Mouse (Mus musculus) liver, postnatal 0 days (tissue): ENCODE data around the gene Eif2b3. TPM values are rescaled to one million over a fixed set of nuclear protein-coding genes. Genes with fewer than 3 reads are reported as not detected.

Source experiments
- ATAC-seq: fragments of 200-750 bp; cut with Nextera tagmentation; 2 replicates; pipeline ENCODE4 v1.8.0; 2017; ENCODE audit warnings: mild to moderate bottlenecking, moderate library complexity
- DNase-seq: peaks from one replicate; pipeline ENCODE4 v3.0.0-alpha.2; 2016
- H3K27ac ChIP-seq: fragments of 300-500 bp; sonication (generic); 2 replicates; pipeline ENCODE4 v1.5.1; 2014; ENCODE audit warnings: antibody characterized with exemption, moderate library complexity, mild to moderate bottlenecking, low read depth
- H3K27me3 ChIP-seq: fragments of 300-500 bp; sonication (generic); 2 replicates; pipeline ENCODE4 v1.6.1; 2014; ENCODE audit warnings: low read length, control low read depth, mixed read lengths; ENCODE audit not compliant: insufficient read depth
- H3K36me3 ChIP-seq: fragments of 300-500 bp; sonication (generic); replicated peaks from 2 replicates; pipeline ENCODE4 v1.6.1; 2014; ENCODE audit warnings: mild to moderate bottlenecking, control low read depth, low read length, moderate library complexity, mixed read lengths; ENCODE audit not compliant: insufficient read depth
- H3K4me1 ChIP-seq: fragments of 300-500 bp; sonication (generic); 2 replicates; pipeline ENCODE4 v1.6.1; 2014; ENCODE audit warnings: antibody characterized with exemption, mild to moderate bottlenecking, control low read depth; ENCODE audit not compliant: insufficient read depth
- H3K4me2 ChIP-seq: fragments of 300-500 bp; sonication (generic); 2 replicates; pipeline ENCODE4 v1.6.1; 2014; ENCODE audit warnings: low read depth, mild to moderate bottlenecking, low read length, moderate library complexity, mixed read lengths
- H3K4me3 ChIP-seq: fragments of 300-500 bp; sonication (generic); 2 replicates; pipeline ENCODE4 v1.5.1; 2014; ENCODE audit warnings: low read depth, low read length
- H3K9ac ChIP-seq: fragments of 300-500 bp; sonication (generic); replicated peaks from 2 replicates; pipeline ENCODE4 v1.6.1; 2014; ENCODE audit warnings: mild to moderate bottlenecking, moderate library complexity
- H3K9me3 ChIP-seq: fragments of 300-500 bp; sonication (generic); 2 replicates; pipeline ENCODE4 v1.6.1; 2016; ENCODE audit warnings: mild to moderate bottlenecking, control low read depth, low read length, mixed read lengths
- CTCF ChIP-seq: sonication (generic); IDR thresholded peaks from 2 replicates; pipeline ENCODE4 v1.5.1; 2016; ENCODE audit warnings: antibody characterized with exemption, low read depth
- EP300 ChIP-seq: IDR thresholded peaks from 2 replicates; pipeline ENCODE4 v1.6.1; 2016; ENCODE audit warnings: antibody characterized with exemption, low read depth, mild to moderate bottlenecking
- WGBS: fragments of 180-500 bp; shearing (Covaris S2); extraction: QIAGEN DNeasy Blood & Tissue Kit; methylation state at CpG from one replicate; pipeline ENCODE4 v1.1.7; 2014; ENCODE audit not compliant: insufficient replicate concordance; 5-methylcytosine and 5-hydroxymethylcytosine counted together
- polyA plus RNA-seq: library from polyadenylated mRNA; unstranded; fragments of >200 nt; fragmentation: Nextera tagmentation; extraction: Ambion mirVana; gene quantifications from 2 replicates; pipeline ENCODE4 v1.2.1, GENCODE M21; 2015

The Eif2b3 gene
- polyA plus RNA-seq, 1 experiment from 2014 or later, result 18.5 TPM

- Histone ChIP-seq H3K27me3 (peaks cover 17% of the 10 kb centered on the region), H3K4me1 (peaks cover 39% of the 10 kb centered on the region), H3K4me3 (0 out of 2 replicates have a peak overlapping the region, but pooled peaks have one; percentile 92), H3K36me3 (peaks cover 25% of the 10 kb centered on the region), H3K9me3 (no peaks in the 10 kb centered on the region), H3K4me2 (peak overlapping the region; percentile 98; the same call in 1 of the 2 replicates), H3K9ac (no peak overlapping the region), H3K27ac (no peak overlapping the region)
- DNase-seq, result no peak
- no peak for TF ChIP-seq CTCF
- TF ChIP-seq EP300, result no peak
- 84% methylated on average over 6 of the region's 6 CpGs for WGBS
- no peak for ATAC-seq
Measured at GRCm38 (mm10) chr4:117131198-117131597, 112.0 kb downstream of the Eif2b3 start.

- Histone ChIP-seq H3K27ac (no peak overlapping the region), H3K4me3 (peak overlapping the region; percentile 92), H3K9me3 (no peaks in the 10 kb centered on the region), H3K4me2 (peak overlapping the region; percentile 98), H3K27me3 (peaks cover 17% of the 10 kb centered on the region), H3K4me1 (peaks cover 33% of the 10 kb centered on the region), H3K9ac (peak overlapping the region; percentile 88), H3K36me3 (peaks cover 25% of the 10 kb centered on the region)
- 55% methylated on average over 7 of the region's 7 CpGs for WGBS
- no peak for DNase-seq
- ATAC-seq, result no peak
- no peak for TF ChIP-seq EP300
- TF ChIP-seq CTCF, result no peak
Measured at GRCm38 (mm10) chr4:117131890-117132793, 112.9 kb downstream of the Eif2b3 start.

- peaks cover 17% of the 10 kb centered on the region for H3K27me3 ChIP-seq
- H3K36me3 ChIP-seq, result peaks cover 25% of the 10 kb centered on the region
- DNase-seq (no peak), ATAC-seq (no peak)
- H3K9ac ChIP-seq, result peak overlapping the region; percentile 88
- no peaks in the 10 kb centered on the region for H3K9me3 ChIP-seq
- peaks cover 30% of the 10 kb centered on the region for H3K4me1 ChIP-seq
- H3K27ac ChIP-seq, result no peak overlapping the region
- WGBS, result 33% methylated on average over 11 of the region's 11 CpGs
- peak overlapping the region; percentile 98 for H3K4me2 ChIP-seq
- no peak for TF ChIP-seq EP300
- TF ChIP-seq CTCF, result no peak
- peak overlapping the region; percentile 92 for H3K4me3 ChIP-seq
Measured at GRCm38 (mm10) chr4:117132794-117133143, 113.6 kb downstream of the Eif2b3 start.

GRCm38 (mm10) chr4:117133366-117133796 lies 114.2 kb downstream of the Eif2b3 start:
- peaks cover 19% of the 10 kb centered on the region for H3K36me3 ChIP-seq
- TF ChIP-seq CTCF (no peak), EP300 (no peak)
- WGBS, result under 1% methylated on average over 41 of the region's 42 CpGs
- ATAC-seq, result no peak
- H3K9me3 ChIP-seq, result no peaks in the 10 kb centered on the region
- H3K27me3 ChIP-seq, result peaks cover 17% of the 10 kb centered on the region
- H3K4me3 ChIP-seq, result peak overlapping the region; percentile 92
- DNase-seq, result no peak
- H3K27ac ChIP-seq, result peak overlapping the region; percentile 72; the same call in 1 of the 2 replicates
- H3K9ac ChIP-seq, result peak overlapping the region; percentile 88
- peaks cover 30% of the 10 kb centered on the region for H3K4me1 ChIP-seq
- peak overlapping the region; percentile 98 for H3K4me2 ChIP-seq

- TF ChIP-seq EP300, result peak; percentile 37; the same call in 1 of the 2 replicates
- TF ChIP-seq CTCF, result peak; percentile 15; the same call in 1 of the 2 replicates
- DNase-seq (peak; percentile 98), ATAC-seq (peak; percentile 71)
- H3K36me3 ChIP-seq, result peaks cover 13% of the 10 kb centered on the region
- WGBS, result 3% methylated on average over 41 of the region's 48 CpGs
- H3K9me3 ChIP-seq, result no peaks in the 10 kb centered on the region
- H3K4me3 ChIP-seq, result peak within 1 kb of the TSS; percentile 92
- peaks cover 30% of the 10 kb centered on the region for H3K4me1 ChIP-seq
- H3K27me3 ChIP-seq, result peaks cover 17% of the 10 kb centered on the region
- peak within 1 kb of the TSS; percentile 85 for H3K27ac ChIP-seq
- peak within 1 kb of the TSS; percentile 88 for H3K9ac ChIP-seq
- H3K4me2 ChIP-seq, result peak within 1 kb of the TSS; percentile 98
Measured at GRCm38 (mm10) chr4:117133817-117134600, 114.8 kb downstream of the Eif2b3 start, which contains the start of gene Plk3. Plk3 (minus strand) TSS chr4:117133963.

- no peak overlapping the region for H3K4me3 ChIP-seq
- H3K4me1 ChIP-seq, result peaks cover 30% of the 10 kb centered on the region
- peak overlapping the region; percentile 88 for H3K9ac ChIP-seq
- H3K4me2 ChIP-seq, result peak overlapping the region; percentile 98
- H3K27me3 ChIP-seq, result peaks cover 17% of the 10 kb centered on the region
- TF ChIP-seq EP300 (no peak), CTCF (no peak)
- peak overlapping the region; percentile 85 for H3K27ac ChIP-seq
- no peaks in the 10 kb centered on the region for H3K9me3 ChIP-seq
- DNase-seq, result no peak
- peaks cover 10% of the 10 kb centered on the region for H3K36me3 ChIP-seq
- WGBS, result 35% methylated on average over 2 of the region's 2 CpGs
- no peak for ATAC-seq
Measured at GRCm38 (mm10) chr4:117134601-117134995, 115.4 kb downstream of the Eif2b3 start.
